Mouse (Mus musculus) naive thymus-derived CD4-positive, alpha-beta T cell, adult 2 months (primary cell): ENCODE measurements around the gene Shoc2.
A peak's percentile ranks its signal among the peaks of the same experiment; 100 is the strongest.

ENCODE experiments used
- DNase-seq: peaks from one replicate; pipeline ENCODE4 v3.0.0-alpha.2; 2011; ENCODE audit warnings: low read depth

The Shoc2 gene

GRCm38 (mm10) chr19:54039441-54039840 is 95.3 kb downstream of the Shoc2 start:
- DNase-seq, result no peak

- DNase-seq, result no peak
Measured at GRCm38 (mm10) chr19:54040356-54041028, 96.4 kb downstream of the Shoc2 start.

GRCm38 (mm10) chr19:54041029-54041367 is 96.9 kb downstream of the Shoc2 start:
- DNase-seq, result peak; percentile 20

GRCm38 (mm10) chr19:54043851-54044250 is 99.7 kb downstream of the Shoc2 start, which contains the start of gene Adra2a:
Gene Adra2a (plus strand): TSS chr19:54044151.
- DNase-seq, result no peak

GRCm38 (mm10) chr19:54044507-54045371 is 100.6 kb downstream of the Shoc2 start:
- DNase-seq, result peak; percentile 26

- DNase-seq, result no peak
Measured at GRCm38 (mm10) chr19:54045412-54045811, 101.3 kb downstream of the Shoc2 start.

GRCm38 (mm10) chr19:54045931-54046683 is 102.0 kb downstream of the Shoc2 start:
- peak; percentile 25 for DNase-seq

GRCm38 (mm10) chr19:54046684-54047070 is 102.6 kb downstream of the Shoc2 start:
- no peak for DNase-seq

GRCm38 (mm10) chr19:54047386-54048050 is 103.4 kb downstream of the Shoc2 start:
- peak; percentile 29 for DNase-seq

- DNase-seq, result no peak
Measured at GRCm38 (mm10) chr19:54048161-54048885, 104.2 kb downstream of the Shoc2 start.

GRCm38 (mm10) chr19:54051651-54052050 is 107.5 kb downstream of the Shoc2 start:
- DNase-seq, result no peak

GRCm38 (mm10) chr19:54055845-54056244 is 111.7 kb downstream of the Shoc2 start:
- DNase-seq, result no peak

- no peak for DNase-seq
Measured at GRCm38 (mm10) chr19:54068447-54068846, 124.3 kb downstream of the Shoc2 start.

- no peak for DNase-seq
Measured at GRCm38 (mm10) chr19:54070521-54070920, 126.4 kb downstream of the Shoc2 start.

- no peak for DNase-seq
Measured at GRCm38 (mm10) chr19:54072233-54072800, 128.2 kb downstream of the Shoc2 start.

GRCm38 (mm10) chr19:54076362-54077349 is 132.6 kb downstream of the Shoc2 start:
- no peak for DNase-seq

GRCm38 (mm10) chr19:54081303-54081702 is 137.2 kb downstream of the Shoc2 start:
- DNase-seq, result no peak

- no peak for DNase-seq
Measured at GRCm38 (mm10) chr19:54081716-54082165, 137.6 kb downstream of the Shoc2 start.
